Mouse (Mus musculus): ENCODE data around the gene Caln1. TPM values are rescaled to one million over a fixed set of nuclear protein-coding genes. Genes with fewer than 3 reads are reported as not detected.

The Caln1 gene
- polyA plus RNA-seq, 2 experiments: 0.91 to 1.3 TPM

GRCm38 (mm10) chr5:130711643-130712042 is 342.4 kb downstream of the Caln1 start:
- Histone ChIP-seq H3K4me3 (replicated peaks; ENCODE audit: low read length) (no peak overlapping the region), H3K9ac (ENCODE audit: low read depth, low read length, severe bottlenecking) (no peak overlapping the region), H3K4me2 (replicated peaks; ENCODE audit: low read depth, low read length, severe bottlenecking) (no peak overlapping the region), H3K27ac (replicated peaks; ENCODE audit: low read depth, low read length) (no peak overlapping the region), H3K27me3 (ENCODE audit: control insufficient read depth, insufficient read depth, low read length) (no peaks in the 10 kb centered on the region), H3K4me1 (ENCODE audit: control insufficient read depth, insufficient read depth, low read length) (no peaks in the 10 kb centered on the region), H3K36me3 (ENCODE audit: control insufficient read depth, insufficient read depth, low read length) (no peaks in the 10 kb centered on the region), H3K9me3 (ENCODE audit: control insufficient read depth, low read length) (no peaks in the 10 kb centered on the region)
- WGBS: 84% methylated on average over 2 of the region's 2 CpGs
- DNase-seq (ENCODE audit: low spot score) (no peak), ATAC-seq (ENCODE audit: low FRiP score, low read depth) (no peak)
- no peak for TF ChIP-seq POLR2A (IDR thresholded peaks at IDR 0.05; ENCODE audit: borderline replicate concordance, extremely low read depth, insufficient read depth, insufficient read length)

GRCm38 (mm10) chr5:130712281-130712680 is 343.0 kb downstream of the Caln1 start:
- ATAC-seq (ENCODE audit: low FRiP score, low read depth) (no peak), DNase-seq (ENCODE audit: low spot score) (no peak)
- Histone ChIP-seq H3K27ac (replicated peaks; ENCODE audit: low read depth, low read length) (no peak overlapping the region), H3K27me3 (ENCODE audit: control insufficient read depth, insufficient read depth, low read length) (no peaks in the 10 kb centered on the region), H3K9ac (ENCODE audit: low read depth, low read length, severe bottlenecking) (no peak overlapping the region), H3K36me3 (ENCODE audit: control insufficient read depth, insufficient read depth, low read length) (no peaks in the 10 kb centered on the region), H3K9me3 (ENCODE audit: control insufficient read depth, low read length) (no peaks in the 10 kb centered on the region), H3K4me2 (replicated peaks; ENCODE audit: low read depth, low read length, severe bottlenecking) (no peak overlapping the region), H3K4me1 (ENCODE audit: control insufficient read depth, insufficient read depth, low read length) (no peaks in the 10 kb centered on the region), H3K4me3 (replicated peaks; ENCODE audit: low read length) (no peak overlapping the region)
- 76% methylated on average over 1 of the region's 1 CpGs for WGBS
- no peak for TF ChIP-seq POLR2A (IDR thresholded peaks at IDR 0.05; ENCODE audit: borderline replicate concordance, extremely low read depth, insufficient read depth, insufficient read length)

- Histone ChIP-seq H3K9me3 (ENCODE audit: control insufficient read depth, low read length) (no peaks in the 10 kb centered on the region), H3K4me1 (ENCODE audit: control insufficient read depth, insufficient read depth, low read length) (no peaks in the 10 kb centered on the region), H3K36me3 (ENCODE audit: control insufficient read depth, insufficient read depth, low read length) (no peaks in the 10 kb centered on the region)
These were observed 345.9 kb downstream of the Caln1 start for GRCm38 (mm10) chr5:130715181-130715580.

GRCm38 (mm10) chr5:130718385-130718784 is 349.1 kb downstream of the Caln1 start:
- TF ChIP-seq POLR2A (IDR thresholded peaks at IDR 0.05; ENCODE audit: borderline replicate concordance, extremely low read depth, insufficient read depth, insufficient read length): no peak
- no peak overlapping the region for H3K9ac ChIP-seq (ENCODE audit: low read depth, low read length, severe bottlenecking)
- no peaks in the 10 kb centered on the region for H3K27me3 ChIP-seq (ENCODE audit: control insufficient read depth, insufficient read depth, low read length)
- no peak overlapping the region for H3K27ac ChIP-seq (replicated peaks; ENCODE audit: low read depth, low read length)
- WGBS: 65% methylated on average over 9 of the region's 9 CpGs
- H3K9me3 ChIP-seq (ENCODE audit: control insufficient read depth, low read length): no peaks in the 10 kb centered on the region
- ATAC-seq (ENCODE audit: low FRiP score, low read depth): no peak
- H3K4me3 ChIP-seq (replicated peaks; ENCODE audit: low read length): no peak overlapping the region
- no peak overlapping the region for H3K4me2 ChIP-seq (replicated peaks; ENCODE audit: low read depth, low read length, severe bottlenecking)
- H3K36me3 ChIP-seq (ENCODE audit: control insufficient read depth, insufficient read depth, low read length): no peaks in the 10 kb centered on the region
- H3K4me1 ChIP-seq (ENCODE audit: control insufficient read depth, insufficient read depth, low read length): no peaks in the 10 kb centered on the region
- DNase-seq (ENCODE audit: low spot score): no peak

More at GRCm38 (mm10) chr5:130715181-130715580, 345.9 kb downstream of the Caln1 start:
- ATAC-seq (ENCODE audit: low FRiP score, low read depth) (no peak), DNase-seq (ENCODE audit: low spot score) (no peak)
- Histone ChIP-seq H3K27ac (replicated peaks; ENCODE audit: low read depth, low read length) (no peak overlapping the region), H3K9ac (ENCODE audit: low read depth, low read length, severe bottlenecking) (no peak overlapping the region), H3K4me2 (replicated peaks; ENCODE audit: low read depth, low read length, severe bottlenecking) (no peak overlapping the region), H3K4me3 (replicated peaks; ENCODE audit: low read length) (no peak overlapping the region), H3K27me3 (ENCODE audit: control insufficient read depth, insufficient read depth, low read length) (no peaks in the 10 kb centered on the region)
- TF ChIP-seq POLR2A (IDR thresholded peaks at IDR 0.05; ENCODE audit: borderline replicate concordance, extremely low read depth, insufficient read depth, insufficient read length): no peak
- 79% methylated on average over 4 of the region's 4 CpGs for WGBS

GRCm38 (mm10) chr5:130742171-130742570 is 372.9 kb downstream of the Caln1 start:
- Histone ChIP-seq H3K27ac (replicated peaks; ENCODE audit: low read depth, low read length) (no peak overlapping the region), H3K36me3 (ENCODE audit: control insufficient read depth, insufficient read depth, low read length) (no peaks in the 10 kb centered on the region), H3K9me3 (ENCODE audit: control insufficient read depth, low read length) (no peaks in the 10 kb centered on the region), H3K4me3 (replicated peaks; ENCODE audit: low read length) (no peak overlapping the region), H3K4me1 (ENCODE audit: control insufficient read depth, insufficient read depth, low read length) (no peaks in the 10 kb centered on the region), H3K27me3 (ENCODE audit: control insufficient read depth, insufficient read depth, low read length) (no peaks in the 10 kb centered on the region), H3K9ac (ENCODE audit: low read depth, low read length, severe bottlenecking) (no peak overlapping the region), H3K4me2 (replicated peaks; ENCODE audit: low read depth, low read length, severe bottlenecking) (no peak overlapping the region)
- DNase-seq (ENCODE audit: low spot score): no peak
- TF ChIP-seq POLR2A (IDR thresholded peaks at IDR 0.05; ENCODE audit: borderline replicate concordance, extremely low read depth, insufficient read depth, insufficient read length): no peak
- ATAC-seq (ENCODE audit: low FRiP score, low read depth): no peak
- 70% methylated on average over 13 of the region's 13 CpGs for WGBS

GRCm38 (mm10) chr5:130757517-130757916 is 388.3 kb downstream of the Caln1 start:
- no peaks in the 10 kb centered on the region for H3K4me1 ChIP-seq (ENCODE audit: control insufficient read depth, insufficient read depth, low read length)
- no peaks in the 10 kb centered on the region for H3K27me3 ChIP-seq (ENCODE audit: control insufficient read depth, insufficient read depth, low read length)
- H3K9ac ChIP-seq (ENCODE audit: low read depth, low read length, severe bottlenecking): no peak overlapping the region
- H3K9me3 ChIP-seq (ENCODE audit: control insufficient read depth, low read length): no peaks in the 10 kb centered on the region
- no peak for TF ChIP-seq POLR2A (IDR thresholded peaks at IDR 0.05; ENCODE audit: borderline replicate concordance, extremely low read depth, insufficient read depth, insufficient read length)
- no peak overlapping the region for H3K4me3 ChIP-seq (replicated peaks; ENCODE audit: low read length)
- H3K27ac ChIP-seq (replicated peaks; ENCODE audit: low read depth, low read length): no peak overlapping the region
- no peak overlapping the region for H3K4me2 ChIP-seq (replicated peaks; ENCODE audit: low read depth, low read length, severe bottlenecking)
- DNase-seq (ENCODE audit: low spot score) (no peak), ATAC-seq (ENCODE audit: low FRiP score, low read depth) (no peak)
- no peaks in the 10 kb centered on the region for H3K36me3 ChIP-seq (ENCODE audit: control insufficient read depth, insufficient read depth, low read length)
- WGBS: 95% methylated on average over 3 of the region's 3 CpGs

Measured in limb, embryonic 14.5 days (tissue).